Mouse (Mus musculus): ENCODE measurements around the gene Ntn1.

DNA sequence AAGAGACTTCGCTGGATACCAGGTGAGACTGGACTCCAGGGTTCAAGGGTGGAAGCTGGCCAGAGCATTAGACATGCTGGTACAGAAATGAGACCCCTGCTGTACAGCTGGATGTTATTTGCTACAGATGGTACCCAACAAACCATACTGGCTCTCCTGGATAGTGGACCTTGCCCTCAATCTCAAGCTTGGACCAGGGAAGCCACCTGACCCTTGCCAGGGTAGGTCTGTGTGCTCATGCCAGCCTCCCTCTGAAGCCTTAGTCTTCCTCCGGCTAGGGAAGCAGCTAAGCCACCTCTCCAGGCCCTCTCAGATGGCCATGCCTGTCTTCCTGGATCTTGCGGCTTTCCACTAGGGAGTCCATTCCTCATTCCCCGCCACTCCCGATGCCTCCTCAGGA lies 189.9 kb downstream of the Ntn1 start:
- TF ChIP-seq CTCF (IDR thresholded peaks at IDR 0.05; ENCODE audit: extremely low read depth, insufficient read length, insufficient replicate concordance, low read depth, low read length) (no peak), POLR2A (IDR thresholded peaks at IDR 0.05; ENCODE audit: low read depth, low read length) (no peak)

Measured in small intestine, adult 2 months (tissue).